Mouse (Mus musculus): Measurements from ENCODE around the gene Cacna1d.

Cacna1d gene

DNA sequence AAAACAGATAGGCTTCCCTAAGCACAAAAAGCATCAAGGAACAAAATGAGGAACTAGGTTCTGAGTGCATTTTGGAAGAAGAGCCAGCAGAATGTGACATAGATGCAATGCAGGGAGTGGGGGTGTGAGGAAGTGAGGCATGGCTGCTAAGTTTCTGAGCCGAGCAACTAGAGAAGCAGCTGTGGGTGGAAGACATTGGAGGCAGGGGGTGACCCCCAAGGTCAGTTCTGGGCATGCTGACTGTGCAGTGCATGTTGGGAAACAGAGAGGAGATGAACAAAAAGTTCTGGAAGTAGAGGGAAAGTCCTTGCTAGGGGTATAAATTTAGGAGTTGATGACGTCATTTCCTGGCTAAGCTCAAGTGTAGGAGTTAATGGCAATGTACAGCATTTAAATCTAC lies 33.4 kb downstream of the Cacna1d start:
- DNase-seq = no peak

DNA sequence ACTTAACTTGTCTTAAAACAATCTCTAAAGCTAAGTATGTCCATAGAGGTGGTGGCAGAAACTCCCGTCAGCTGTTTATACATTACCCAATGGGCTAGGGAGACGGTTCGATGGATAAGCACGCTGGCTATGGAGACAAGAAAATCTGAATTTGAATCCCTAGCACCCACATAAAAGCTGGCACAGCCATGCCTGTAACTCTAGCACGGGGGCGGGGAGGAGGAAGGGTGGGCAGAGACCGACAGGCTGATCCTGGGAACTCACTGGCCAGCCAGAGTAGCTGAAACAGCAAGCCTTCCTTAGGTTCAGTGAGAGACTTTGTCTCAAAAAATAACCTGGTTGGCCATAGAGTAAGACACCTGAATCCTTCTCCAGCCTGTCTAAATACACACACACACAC lies 33.8 kb downstream of the Cacna1d start:
- no peak for DNase-seq

DNA sequence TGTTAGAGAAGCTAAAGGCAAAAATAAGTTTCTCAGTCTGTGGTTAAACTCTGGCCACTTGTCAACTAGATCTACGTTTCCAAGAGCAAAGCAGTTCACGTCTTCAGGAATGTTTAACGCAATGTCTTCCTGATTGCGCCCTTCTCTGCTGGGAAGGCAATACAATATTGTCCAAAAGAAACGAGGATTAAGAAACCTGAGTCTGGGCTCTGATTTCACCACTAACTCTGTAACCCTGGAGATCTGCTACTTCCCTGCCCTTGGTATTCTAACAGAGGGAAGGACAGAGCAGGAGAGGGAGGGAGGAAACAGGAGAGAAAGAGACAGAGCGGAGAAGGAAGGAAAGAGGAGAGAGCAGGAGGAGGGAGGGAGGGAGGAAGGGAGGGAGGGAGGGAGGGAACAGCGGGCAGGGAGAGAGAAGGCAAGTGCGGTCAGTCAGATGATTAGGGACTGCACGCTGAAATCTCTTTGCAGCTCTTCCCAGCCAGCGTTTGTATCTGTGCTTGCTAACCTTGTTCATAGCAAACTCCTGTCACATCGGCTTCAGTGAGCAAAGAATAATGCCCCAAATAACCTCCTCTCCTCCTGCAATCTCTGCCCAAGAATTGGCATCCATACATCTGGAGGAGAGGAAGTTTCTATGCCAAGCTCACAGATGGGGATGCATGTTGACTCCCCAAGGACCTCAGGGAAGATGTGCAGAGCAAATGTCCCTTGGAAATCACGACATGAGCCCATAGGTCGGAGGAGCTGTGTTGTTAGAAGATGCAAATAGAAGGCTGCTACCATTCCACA lies 35.3 kb downstream of the Cacna1d start:
- no peak for DNase-seq

DNA sequence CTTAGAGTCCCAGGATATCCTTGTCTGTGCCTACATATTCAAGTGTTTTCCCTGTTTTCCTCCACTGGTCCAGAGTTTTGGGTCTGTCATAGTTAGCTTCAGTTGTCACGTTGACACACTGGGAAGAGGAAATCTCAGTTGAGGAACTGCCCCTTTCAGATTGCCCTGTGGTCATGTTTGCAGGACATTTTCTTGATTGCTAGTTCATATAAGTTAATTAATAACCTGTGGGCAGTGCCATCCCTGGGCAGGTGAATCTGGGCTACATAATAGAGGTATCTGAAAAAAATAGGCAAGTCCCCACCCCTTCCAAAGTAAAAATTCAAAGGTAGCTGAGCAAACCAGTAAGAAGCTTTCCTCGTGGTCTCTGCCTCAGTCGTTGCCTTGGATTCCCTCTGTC lies 51.3 kb downstream of the Cacna1d start:
- DNase-seq = no peak

DNA sequence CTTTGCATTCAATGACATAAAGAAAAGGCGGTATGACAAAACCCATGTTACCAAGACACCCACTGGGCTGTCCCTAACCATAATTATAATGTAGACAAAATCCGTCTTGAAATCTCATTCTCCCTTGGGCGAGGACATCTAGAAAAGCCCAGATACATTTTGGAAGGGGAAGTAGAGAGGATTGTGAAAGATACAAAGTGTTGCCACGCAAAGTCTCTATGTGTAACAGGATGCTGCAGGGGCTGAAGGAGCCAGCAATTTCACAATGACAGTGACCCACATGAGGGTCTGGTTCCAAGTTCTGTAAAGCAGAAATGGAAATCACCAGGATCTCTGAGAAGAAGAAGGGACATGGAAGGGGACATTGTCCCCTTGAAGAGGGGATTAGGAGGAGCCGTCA lies 55.9 kb downstream of the Cacna1d start:
- no peak for DNase-seq

DNA sequence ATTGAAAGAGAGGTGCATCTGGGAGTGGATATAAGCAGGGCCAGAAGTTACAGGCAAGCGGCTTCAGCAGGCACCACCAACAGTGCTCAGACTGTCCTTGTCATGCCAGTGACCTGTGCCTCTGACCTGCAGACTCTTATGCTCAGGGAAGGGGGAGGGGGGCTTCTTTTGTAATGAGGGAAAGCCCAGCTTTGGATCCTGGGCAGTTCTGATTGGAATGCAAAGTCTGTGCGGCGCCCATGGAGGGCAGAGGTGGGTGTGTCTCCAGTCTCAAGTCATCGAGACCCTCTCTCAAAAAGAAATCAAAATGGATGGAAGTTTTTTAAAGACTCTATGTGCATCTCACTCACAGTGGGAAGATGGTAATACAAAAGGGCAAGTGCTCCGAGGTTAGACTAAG lies 60.8 kb downstream of the Cacna1d start:
- DNase-seq = no peak

DNA sequence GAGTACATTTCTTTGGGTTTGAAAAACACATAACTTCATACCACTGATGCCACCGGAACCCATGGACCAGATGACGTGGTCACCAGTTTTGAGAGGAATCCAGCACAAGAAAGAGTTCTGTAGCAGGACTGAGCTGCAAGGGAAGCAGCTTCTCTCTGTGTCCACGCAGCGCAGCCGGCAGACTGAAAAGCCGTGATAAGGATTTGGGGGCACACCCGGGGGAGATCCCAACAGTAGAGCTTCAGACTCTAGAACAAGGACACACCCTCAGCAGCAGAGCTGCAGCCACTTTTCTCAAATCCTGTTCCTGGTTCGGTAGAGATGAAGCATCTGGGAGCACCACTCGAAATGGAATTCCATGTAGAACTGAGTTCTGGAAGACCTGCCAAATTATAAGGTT lies 61.2 kb downstream of the Cacna1d start:
- no peak for DNase-seq

DNA sequence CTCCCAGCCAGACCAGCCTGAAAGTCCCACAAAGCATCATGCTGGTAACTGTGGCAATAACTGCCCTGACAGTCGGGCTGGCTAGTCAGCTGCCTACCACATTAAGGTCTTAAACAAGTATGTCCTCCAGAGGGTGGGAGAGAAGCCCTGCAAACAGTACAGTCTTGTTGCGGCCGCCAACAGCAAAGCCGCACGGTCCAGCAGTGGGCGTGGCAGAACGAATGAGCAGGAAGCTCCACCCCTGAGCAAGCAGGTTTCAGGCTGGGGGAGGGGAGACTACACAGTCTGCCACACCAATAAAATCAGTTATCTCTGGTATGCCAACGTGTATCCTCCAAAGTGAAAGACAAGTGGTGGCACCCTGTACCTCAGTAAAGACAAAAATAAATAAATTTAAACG lies 61.6 kb downstream of the Cacna1d start:
- DNase-seq = no peak

DNA sequence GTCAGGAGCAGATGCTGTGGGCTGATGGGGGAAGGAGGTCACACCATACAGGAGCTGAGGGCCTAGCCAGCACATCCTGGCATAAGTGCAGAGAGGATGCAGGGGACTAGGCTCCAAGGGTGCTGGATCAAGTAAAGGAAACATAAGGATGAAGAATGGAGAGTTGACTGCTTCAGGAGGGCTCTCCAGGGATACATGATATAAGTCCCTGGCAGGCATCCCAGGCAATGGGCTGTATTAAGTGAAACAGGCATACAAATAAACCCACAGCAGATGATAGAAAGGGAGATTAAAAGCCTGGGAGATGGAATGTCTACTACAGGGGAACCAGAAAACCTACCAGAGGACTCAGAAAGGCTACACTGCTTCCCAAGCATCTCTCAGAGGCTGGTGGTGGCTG lies 62.5 kb downstream of the Cacna1d start:
- no peak for DNase-seq

DNA sequence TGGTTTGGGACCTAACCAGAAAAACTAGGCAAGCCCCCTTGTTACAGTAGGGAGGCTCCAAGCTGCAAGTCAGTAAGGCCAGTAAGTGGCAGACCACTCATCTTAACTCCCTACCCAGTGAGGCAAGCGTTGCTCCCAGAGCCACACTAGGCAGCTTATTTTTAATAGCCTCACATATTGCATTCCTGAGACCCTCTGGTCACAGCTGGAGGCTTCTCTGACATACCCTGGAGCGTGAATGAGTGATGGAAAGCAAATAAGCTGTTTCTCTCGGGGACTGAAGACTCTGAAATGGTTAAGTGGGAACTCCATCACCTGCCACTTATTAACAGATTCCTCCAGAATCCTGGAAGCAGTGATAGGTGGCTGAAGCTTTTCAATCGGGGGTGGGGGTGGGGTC lies 65.4 kb downstream of the Cacna1d start:
- no peak for DNase-seq

DNA sequence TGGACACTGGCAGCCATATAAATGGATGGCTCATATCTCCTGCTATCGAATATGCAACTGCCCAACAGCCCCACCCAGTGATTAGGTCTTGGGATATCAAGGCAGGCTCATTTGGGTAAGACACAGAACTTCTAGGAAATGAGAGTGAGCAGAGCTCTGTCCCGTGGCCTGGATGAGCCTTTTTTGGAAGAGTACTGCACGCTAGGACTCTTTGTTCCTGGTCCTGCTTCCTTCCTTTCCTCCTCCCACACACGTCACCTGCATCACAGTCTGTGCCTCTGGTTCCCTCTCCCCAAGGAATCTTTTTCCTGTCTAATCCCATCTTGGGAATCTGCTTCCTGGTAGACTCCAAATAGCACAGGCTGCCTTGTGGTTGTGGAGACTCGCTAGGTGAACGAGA lies 66.1 kb downstream of the Cacna1d start:
- no peak for DNase-seq

DNA sequence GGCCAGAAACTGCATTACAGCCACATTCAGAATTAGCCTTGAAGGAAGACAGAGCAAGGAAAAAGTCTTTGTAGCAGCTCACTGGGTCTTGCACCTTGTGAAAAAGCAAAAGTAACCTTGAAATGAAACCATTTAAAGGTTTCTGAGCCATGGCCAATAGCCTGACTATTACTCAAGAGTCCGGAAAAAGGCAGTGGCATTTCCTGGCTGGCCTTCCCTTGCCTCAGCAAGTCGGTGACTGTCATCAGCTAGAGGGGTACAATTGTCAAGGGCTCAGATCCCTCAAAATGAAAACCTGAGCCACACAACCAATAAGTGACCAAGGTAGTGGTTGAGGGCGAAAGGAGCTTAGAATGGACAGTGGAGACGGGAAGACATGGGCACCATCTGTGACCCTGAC lies 66.6 kb downstream of the Cacna1d start:
- DNase-seq = no peak

DNA sequence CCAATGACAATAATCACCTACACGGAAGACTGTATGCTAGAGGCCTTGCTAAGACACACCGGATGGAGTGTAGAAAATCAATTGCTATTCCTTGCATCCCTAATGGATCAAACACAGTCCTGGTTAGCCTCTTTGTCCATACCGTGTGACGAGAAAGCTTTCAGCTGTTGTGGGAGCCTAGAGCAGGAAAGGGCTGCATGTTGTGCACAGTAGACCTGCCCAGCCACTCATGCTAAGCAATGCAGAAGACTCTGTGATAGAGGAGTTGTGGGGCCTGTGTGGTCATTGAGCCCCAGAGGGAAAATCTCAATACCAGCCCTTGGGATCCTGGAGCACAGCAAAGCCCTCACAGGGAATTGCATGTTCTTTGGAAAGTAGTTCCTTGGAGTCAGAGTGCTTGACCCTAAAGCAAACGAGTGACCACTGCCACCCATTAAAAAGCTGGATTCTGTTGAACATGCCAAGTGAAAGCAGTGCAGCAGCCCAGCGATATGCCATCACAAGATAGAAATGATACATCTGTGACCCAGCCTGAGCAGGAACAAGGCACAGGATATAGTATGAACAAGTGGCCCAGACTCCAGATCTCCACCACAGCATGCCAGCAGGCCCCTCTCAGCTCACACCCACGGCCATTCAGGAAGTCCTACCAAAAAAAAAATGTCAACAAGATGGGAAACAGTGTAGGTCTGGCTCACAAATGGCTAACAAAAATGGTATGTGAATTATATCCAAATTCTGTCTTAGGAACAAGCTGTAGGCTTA lies 68.7 kb downstream of the Cacna1d start:
- DNase-seq = no peak

DNA sequence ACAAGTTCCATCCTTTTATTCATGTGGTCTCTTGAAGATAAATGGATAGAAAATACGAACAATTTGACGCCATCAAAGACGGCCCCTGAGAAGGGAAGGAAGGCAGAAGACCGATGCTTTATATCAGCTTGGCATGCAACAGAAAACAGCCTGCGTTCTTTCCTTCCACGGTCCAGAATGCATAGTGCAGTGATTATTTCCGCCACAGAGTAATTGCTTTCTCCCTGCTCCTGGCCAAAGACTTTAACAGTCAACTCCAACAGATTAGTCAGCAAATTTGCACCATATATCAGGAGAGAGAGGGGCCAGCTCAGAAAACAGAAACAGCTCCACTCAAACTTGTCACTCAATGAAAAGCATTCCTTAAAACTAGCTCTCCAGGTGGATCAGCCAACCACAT lies 71.8 kb downstream of the Cacna1d start:
- DNase-seq = no peak

DNA sequence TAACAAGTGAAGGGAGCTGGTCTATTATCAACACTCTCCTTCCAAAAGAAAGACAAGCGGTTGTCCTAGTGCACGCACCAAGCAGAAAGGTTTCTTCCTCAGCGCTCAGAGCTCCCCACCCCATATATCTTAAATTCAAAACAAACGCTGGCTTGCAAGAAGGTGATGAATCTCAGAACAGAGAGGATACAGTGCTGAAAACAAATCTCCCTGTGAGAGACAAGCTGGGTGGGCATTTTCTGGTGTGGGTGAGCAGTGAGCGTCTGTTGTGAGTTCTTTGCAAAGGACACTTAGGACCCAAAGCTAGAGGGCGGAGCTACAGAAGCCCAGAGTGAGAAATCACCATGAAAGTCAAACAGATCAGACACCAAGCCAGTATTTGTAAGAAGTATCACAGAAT lies 72.2 kb downstream of the Cacna1d start:
- no peak for DNase-seq

DNA sequence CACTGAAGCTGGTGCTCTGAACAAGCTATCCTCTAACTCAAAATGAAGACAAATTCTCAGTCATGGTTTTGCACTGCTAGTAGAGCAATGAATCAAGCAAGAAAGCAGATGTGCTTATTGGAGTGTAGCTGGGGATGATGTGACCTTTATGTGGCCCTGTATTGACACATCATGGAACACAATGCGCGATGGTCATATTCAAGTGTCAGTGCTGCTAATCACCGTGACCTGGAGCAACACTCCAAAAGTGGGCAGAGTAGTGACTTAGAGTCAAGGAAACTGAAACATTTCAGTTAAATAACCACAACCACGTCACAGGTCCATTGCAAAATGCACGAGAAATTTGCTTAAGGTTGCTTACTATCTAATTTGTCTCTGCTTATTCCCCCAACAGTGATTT lies 75.4 kb downstream of the Cacna1d start:
- DNase-seq = no peak

DNA sequence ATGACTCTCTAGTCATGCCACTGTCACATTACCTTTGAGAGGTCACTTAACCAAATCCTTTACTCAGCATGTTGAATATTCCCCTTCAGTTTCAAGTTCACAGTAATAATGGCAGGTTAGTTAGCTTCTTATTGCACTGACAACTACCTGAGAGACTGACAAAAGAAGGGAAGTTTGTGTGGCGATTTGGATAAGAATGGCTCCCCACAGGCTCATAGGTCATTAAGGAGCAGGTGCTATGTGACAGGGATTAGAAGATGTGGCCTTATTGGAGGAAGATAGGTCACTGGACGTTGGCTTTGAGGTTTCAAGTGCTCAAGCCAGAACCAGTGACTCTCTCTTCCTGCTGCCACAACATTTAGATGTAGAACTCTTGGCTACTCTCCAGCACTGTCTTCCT lies 77.1 kb downstream of the Cacna1d start:
- DNase-seq = no peak

DNA sequence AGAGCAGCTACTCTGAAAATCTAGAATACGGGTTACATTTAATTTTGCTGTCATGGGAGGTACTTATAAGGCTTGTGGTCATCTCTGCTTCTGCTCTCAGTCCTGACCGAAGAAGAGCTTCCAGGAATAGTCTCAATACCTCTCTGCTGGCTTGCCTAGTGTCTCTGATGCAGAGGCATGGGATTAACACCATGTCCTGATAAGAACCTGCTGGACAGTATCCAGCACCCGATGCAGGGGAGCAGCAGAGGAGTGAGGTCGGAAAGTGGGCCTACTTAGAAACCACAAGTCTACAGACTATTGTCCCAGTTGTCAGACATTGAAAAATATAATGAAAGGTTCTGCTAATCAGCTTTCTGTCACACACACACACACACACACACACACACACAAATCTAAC lies 81.9 kb downstream of the Cacna1d start:
- no peak for DNase-seq

DNA sequence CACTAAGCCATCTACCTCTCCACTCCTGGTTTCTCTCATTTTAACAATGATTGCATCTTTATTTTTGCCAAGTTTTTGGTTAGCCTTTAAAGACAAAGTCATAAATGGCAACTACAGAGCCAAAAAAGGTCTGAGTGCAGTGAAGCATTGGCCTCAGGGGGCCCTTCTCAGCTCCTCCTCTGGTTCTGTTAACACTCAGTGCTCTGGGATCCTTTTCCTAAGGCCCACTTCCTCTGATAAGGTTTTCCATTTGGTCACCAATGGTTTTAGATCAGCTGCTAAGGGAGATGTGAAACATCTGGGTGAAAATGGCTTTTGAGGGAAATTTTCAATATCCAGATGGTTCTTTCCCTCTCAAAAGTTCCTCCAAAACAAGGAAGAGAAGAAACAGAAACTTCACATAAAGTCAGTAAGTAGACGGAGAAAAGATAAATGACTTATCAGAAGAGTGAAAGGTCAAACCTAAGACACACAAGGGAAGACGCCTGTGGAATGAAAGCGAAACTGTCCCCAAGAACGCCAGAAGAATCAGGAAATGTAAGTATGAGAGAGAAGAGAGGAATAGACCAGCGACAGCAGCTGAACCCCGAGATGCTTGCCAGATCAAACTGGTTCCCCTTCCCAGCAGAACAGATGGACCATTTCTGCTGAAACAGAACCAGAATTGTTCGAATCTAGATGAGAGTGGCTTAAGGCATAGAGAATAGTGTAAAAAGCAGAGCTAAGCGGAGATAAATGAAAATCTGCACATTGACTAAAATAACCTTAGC lies 85.6 kb downstream of the Cacna1d start:
- peak; percentile 2 for DNase-seq

DNA sequence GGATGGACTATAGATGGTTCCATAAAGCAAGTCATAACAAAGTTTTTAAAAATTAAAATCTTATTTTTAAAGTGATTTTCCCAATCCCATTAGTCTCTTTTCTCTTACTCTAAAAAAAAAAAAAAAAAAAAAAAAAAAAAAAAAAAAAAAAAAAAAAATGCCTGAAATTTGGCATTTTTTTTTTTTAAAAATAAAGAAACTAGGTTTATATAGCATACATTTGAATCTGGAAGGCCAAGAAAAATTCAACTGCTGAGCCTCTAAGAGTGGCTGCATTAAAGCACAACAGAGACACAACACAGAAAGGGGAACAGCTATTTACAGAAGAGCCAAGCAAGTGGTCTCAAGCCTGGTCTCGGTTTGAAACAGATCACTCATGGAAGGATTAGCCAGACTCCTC lies 112.9 kb downstream of the Cacna1d start:
- DNase-seq = no peak

DNA sequence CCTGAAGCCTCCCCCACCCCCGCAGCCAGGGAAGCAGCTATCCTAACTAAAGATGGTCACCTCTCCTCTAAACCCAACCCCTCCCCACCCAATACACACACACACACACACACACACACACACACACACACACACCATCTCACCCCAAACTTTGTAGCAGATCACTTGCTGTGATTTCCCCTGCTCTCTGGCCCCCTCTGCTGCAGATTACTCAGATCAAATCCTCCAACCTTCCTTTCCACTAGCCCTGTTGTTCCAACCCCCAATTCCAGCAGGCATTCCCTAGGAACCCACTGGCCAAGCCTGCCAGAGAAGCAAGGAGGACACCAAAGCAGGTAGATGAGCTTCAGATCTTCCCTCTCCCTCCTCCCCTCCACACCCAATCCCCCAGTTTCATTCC lies 118.4 kb downstream of the Cacna1d start:
- DNase-seq = no peak

DNA sequence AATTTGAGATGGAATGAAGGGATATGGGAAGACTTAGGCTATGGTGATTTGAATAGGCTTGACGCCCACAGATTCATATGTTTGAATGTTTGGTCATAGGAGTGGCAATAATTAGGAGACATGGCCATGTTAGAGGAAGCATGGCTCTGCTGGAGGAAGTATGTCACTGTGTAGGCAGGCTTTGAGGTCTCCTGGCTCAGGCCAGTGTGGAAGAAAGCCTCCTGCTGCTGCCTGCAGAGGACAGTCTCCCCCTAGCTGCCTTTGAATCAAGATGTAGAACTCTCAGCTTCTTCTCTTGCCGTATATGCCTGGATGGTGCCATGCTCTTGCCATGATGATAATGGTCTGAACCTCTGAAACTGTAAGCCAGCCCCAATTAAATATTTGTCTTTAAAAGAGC lies 120.2 kb downstream of the Cacna1d start:
- no peak for DNase-seq

DNA sequence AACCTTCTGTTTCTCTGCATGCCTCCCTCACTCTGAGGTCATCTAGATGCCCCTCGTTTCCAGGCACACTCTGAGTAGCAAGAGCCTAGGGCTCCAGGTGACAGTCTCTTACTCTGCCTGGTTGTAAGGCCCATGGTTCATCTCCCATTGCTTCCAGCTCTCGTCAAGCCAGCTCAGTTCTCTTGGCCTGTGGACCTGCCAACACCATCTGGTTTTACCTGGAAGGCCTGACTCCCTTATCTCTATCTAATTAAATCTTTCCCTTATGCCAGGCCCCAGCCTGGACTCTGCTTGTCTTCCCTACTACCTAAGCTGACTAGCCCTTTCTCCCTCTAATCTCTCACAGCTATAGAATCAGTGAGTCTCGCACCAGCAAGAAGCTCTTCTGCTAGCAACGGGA lies 124.2 kb downstream of the Cacna1d start:
- DNase-seq = peak; percentile 14

DNA sequence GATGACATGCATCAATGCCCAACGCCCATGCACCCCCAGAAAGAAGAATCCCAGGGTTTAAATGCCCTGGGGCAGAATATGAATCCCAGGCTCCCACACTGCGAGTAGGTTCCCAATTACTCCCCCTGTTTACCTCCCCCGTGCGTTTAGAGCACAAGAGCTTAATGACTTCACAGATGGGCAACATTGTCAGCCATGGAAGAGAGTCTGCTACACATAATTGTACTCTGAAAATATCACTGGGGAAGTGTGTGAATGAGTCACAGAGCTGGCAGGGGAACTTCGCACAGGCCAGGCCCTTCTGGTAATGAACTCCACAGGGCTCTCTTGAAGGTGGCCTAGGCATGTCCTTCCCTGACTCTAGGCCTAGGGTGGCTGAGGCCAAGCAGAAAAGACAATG lies 125.4 kb downstream of the Cacna1d start:
- peak; percentile 11 for DNase-seq

Data from cerebellum, adult 8-10 months (tissue).